Mouse (Mus musculus) CH12.LX (cell line): Measurements from ENCODE around the gene Bub3.

Experiments used
- CTCF ChIP-seq, 2 experiments: IDR thresholded peaks in 1 of 2; conservative IDR thresholded peaks in 1 of 2; 2 replicates each; pipeline ENCODE4 v1.5.1; 2011 to 2012; ENCODE audit warnings: low read depth in 2 of 2, low read length in 2 of 2, improper control_type of control experiment in 1 of 2, inconsistent platforms in 1 of 2, mild to moderate bottlenecking in 1 of 2, moderate library complexity in 1 of 2
- E2F4 ChIP-seq: IDR thresholded peaks from 2 replicates; pipeline ENCODE4 v1.6.1; 2011; ENCODE audit warnings: low read depth, low read length, improper control_type of control experiment; ENCODE audit not compliant: insufficient replicate concordance
- EP300 ChIP-seq: IDR thresholded peaks from 2 replicates; pipeline ENCODE4 v1.6.1; 2011; ENCODE audit warnings: low read length, improper control_type of control experiment
- HCFC1 ChIP-seq: IDR thresholded peaks from 2 replicates; pipeline ENCODE4 v1.6.1; 2012; ENCODE audit warnings: low read depth, mild to moderate bottlenecking, inconsistent platforms, low read length, improper control_type of control experiment
- JUND ChIP-seq: conservative IDR thresholded peaks from 2 replicates; pipeline ENCODE4 v1.6.1; 2011; ENCODE audit warnings: low read depth, low read length, improper control_type of control experiment
- KAT2A ChIP-seq: IDR thresholded peaks from 2 replicates; pipeline ENCODE4 v1.6.1; 2012; ENCODE audit warnings: low read length, improper control_type of control experiment, inconsistent platforms; ENCODE audit not compliant: insufficient replicate concordance
- MAZ ChIP-seq: IDR thresholded peaks from 2 replicates; pipeline ENCODE4 v1.6.1; 2012; ENCODE audit warnings: low read depth, mild to moderate bottlenecking, inconsistent platforms, low read length, improper control_type of control experiment, moderate library complexity
- NRF1 ChIP-seq: IDR thresholded peaks from 2 replicates; pipeline ENCODE4 v1.6.1; 2014; ENCODE audit warnings: low read depth, mild to moderate bottlenecking, inconsistent platforms, low read length, improper control_type of control experiment, moderate library complexity
- POLR2A ChIP-seq: IDR thresholded peaks from 2 replicates; pipeline ENCODE4 v1.6.1; 2011; ENCODE audit warnings: low read depth, mild to moderate bottlenecking, improper control_type of control experiment, low read length
- TBP ChIP-seq: conservative IDR thresholded peaks from 2 replicates; pipeline ENCODE4 v1.6.1; 2011; ENCODE audit warnings: low read depth, low read length, improper control_type of control experiment
- USF1 ChIP-seq: IDR thresholded peaks from 2 replicates; pipeline ENCODE4 v1.6.1; 2014; ENCODE audit warnings: low read depth, mild to moderate bottlenecking, inconsistent platforms, low read length, improper control_type of control experiment
- ZNF384 ChIP-seq: IDR thresholded peaks from 2 replicates; pipeline ENCODE4 v1.6.1; 2012; ENCODE audit warnings: low read depth, low read length, improper control_type of control experiment, inconsistent platforms

DNA sequence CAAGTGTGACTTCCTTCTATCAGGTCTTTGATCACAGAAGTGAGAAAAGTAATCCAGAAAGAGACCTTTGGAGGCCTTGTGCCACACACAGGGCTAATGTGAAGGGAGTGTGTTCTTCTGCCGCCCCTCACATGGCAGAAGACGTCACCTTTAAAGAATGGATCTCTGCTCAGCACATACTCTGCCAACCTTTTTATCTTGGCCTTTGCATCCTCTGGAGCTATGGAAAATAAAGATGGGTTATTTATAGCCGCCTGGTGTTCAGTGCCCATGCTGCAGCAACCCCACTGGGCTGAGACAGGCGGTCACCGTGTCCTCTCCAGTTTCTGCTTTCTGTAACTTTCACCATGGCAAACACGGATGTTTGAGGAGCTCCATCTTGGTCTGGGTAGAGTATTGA lies 48.0 kb downstream of the Bub3 start:
- TF ChIP-seq CTCF (conservative IDR thresholded peaks at IDR 0.05 in 1 of 2, IDR thresholded peaks at IDR 0.05 in 1 of 2; ENCODE audit: low read depth in 2 of 2, low read length in 2 of 2) (no peak), POLR2A (no peak), USF1 (no peak), EP300 (no peak), NRF1 (no peak), MAZ (no peak), HCFC1 (no peak), E2F4 (no peak), ZNF384 (no peak), JUND (no peak), KAT2A (no peak), TBP (no peak)
